Mouse (Mus musculus) neutrophil, adult 65 days (primary cell): ENCODE results near the gene Ypel4. TPM values are rescaled to one million over a fixed set of nuclear protein-coding genes. Genes with fewer than 3 reads are reported as not detected.

Source experiments
- total RNA-seq: library from RNA; stranded (reverse); gene quantifications from 2 replicates; pipeline ENCODE4 v1.2.4, GENCODE M21; 2023

Gene Ypel4
- not detected in 2 replicates for total RNA-seq

GRCm38 (mm10) chr2:84733579-84734300, at the start of gene Ypel4:
TSS of gene Ypel4 (plus strand) at chr2:84734058.

GRCm38 (mm10) chr2:84714811-84715561, 18.9 kb upstream of the Ypel4 start, which contains the start of gene Zdhhc5:
TSS of gene Zdhhc5 (minus strand) at chr2:84715180.

GRCm38 (mm10) chr2:84727172-84727858, 6.5 kb upstream of the Ypel4 start, which contains the start of gene Clp1:
TSS of gene Clp1 (minus strand) at chr2:84727350.

GRCm38 (mm10) chr2:84743561-84743960, 9.7 kb downstream of the Ypel4 start, which contains the start of gene Gm19426:
TSS of gene Gm19426 (minus strand) at chr2:84743655.

GRCm38 (mm10) chr2:84775241-84775640, 41.4 kb downstream of the Ypel4 start, which contains the start of gene Serping1:
TSS of gene Serping1 (minus strand) at chr2:84775444.

Other genes starting within 250 kb of the Ypel4 start
- 6.8 and 9.8 TPM in 2 replicates for gene Ctnnd1, start 83.3 kb upstream of the Ypel4 start, total RNA-seq
- gene Btbd18, start 75.0 kb upstream of the Ypel4 start, total RNA-seq: not detected in 2 replicates
- 31.7 and 39.0 TPM in 2 replicates for gene Selenoh, start 63.3 kb upstream of the Ypel4 start, total RNA-seq
- gene Gm28635, start 56.0 kb upstream of the Ypel4 start, total RNA-seq: not detected in 2 replicates
- 6.2 and 6.5 TPM in 2 replicates for gene Med19, start 55.7 kb upstream of the Ypel4 start, total RNA-seq
- 14.1 and 17.5 TPM in 2 replicates for gene Tmx2, start 54.9 kb upstream of the Ypel4 start, total RNA-seq
- 44.6 and 51.2 TPM in 2 replicates for gene Zdhhc5, start 18.9 kb upstream of the Ypel4 start, total RNA-seq
- 21.5 and 26.7 TPM in 2 replicates for gene Clp1, start 6.7 kb upstream of the Ypel4 start, total RNA-seq
- not detected in 2 replicates for gene Gm19426, start 9.6 kb downstream of the Ypel4 start, total RNA-seq
- 0.51 TPM in 1 of 2 replicates, not detected in the other for gene Serping1, start 41.4 kb downstream of the Ypel4 start, total RNA-seq
- 18.2 and 19.2 TPM in 2 replicates for gene Ube2l6, start 64.8 kb downstream of the Ypel4 start, total RNA-seq
- not detected in 2 replicates for gene Smtnl1, start 88.6 kb downstream of the Ypel4 start, total RNA-seq
- gene Timm10, start 92.9 kb downstream of the Ypel4 start, total RNA-seq: 4.4 and 4.5 TPM in 2 replicates
- gene Slc43a1, start 104.8 kb downstream of the Ypel4 start, total RNA-seq: 1.0 and 2.2 TPM in 2 replicates
- gene Rtn4rl2, start 152.7 kb downstream of the Ypel4 start, total RNA-seq: not detected in 2 replicates
- 31.5 and 38.8 TPM in 2 replicates for gene Slc43a3, start 202.5 kb downstream of the Ypel4 start, total RNA-seq
- gene Prg2, start 246.4 kb downstream of the Ypel4 start, total RNA-seq: 23.3 and 29.1 TPM in 2 replicates